Mouse (Mus musculus) olfactory bulb, adult 2 months (tissue): Measurements from ENCODE around the gene Mllt6. TPM values are rescaled to one million over a fixed set of nuclear protein-coding genes. Genes with fewer than 3 reads are reported as not detected.
A peak's percentile ranks its signal among the peaks of the same experiment; 100 is the strongest.

Source experiments
- H3K27ac ChIP-seq: fragments of 200-500 bp; 2 replicates; pipeline ENCODE4 v1.5.1; 2012; ENCODE audit warnings: low read depth, low read length; ENCODE audit not compliant: insufficient read depth
- H3K4me1 ChIP-seq: fragments of 200-500 bp; 2 replicates; pipeline ENCODE4 v1.6.1; 2012; ENCODE audit warnings: low read length; ENCODE audit not compliant: control insufficient read depth, insufficient read depth
- H3K4me3 ChIP-seq: fragments of 200-500 bp; 2 replicates; pipeline ENCODE4 v1.5.1; 2012; ENCODE audit warnings: mild to moderate bottlenecking, low read depth, low read length, moderate library complexity; ENCODE audit not compliant: insufficient read depth
- CTCF ChIP-seq: fragments of 200-500 bp; IDR thresholded peaks from 2 replicates; pipeline ENCODE4 v1.5.1; 2012; ENCODE audit warnings: low read depth, mild to moderate bottlenecking, low read length, moderate library complexity; ENCODE audit not compliant: insufficient read depth
- POLR2A ChIP-seq: fragments of 200-500 bp; IDR thresholded peaks from 2 replicates; pipeline ENCODE4 v1.6.1; 2012; ENCODE audit warnings: mild to moderate bottlenecking, low read depth, low read length, moderate library complexity; ENCODE audit not compliant: insufficient read depth
- WGBS: fragments of 180-500 bp; shearing (Covaris S2); methylation state at CpG from one replicate; pipeline ENCODE4 v1.1.7; 2018; 5-methylcytosine and 5-hydroxymethylcytosine counted together
- polyA plus RNA-seq: library from polyadenylated mRNA; stranded (reverse); fragments of >200 nt; gene quantifications from 2 replicates; pipeline ENCODE4 v1.2.4, GENCODE M21; 2012; ENCODE audit warnings: low replicate concordance; ENCODE audit not compliant: missing spikeins, insufficient read depth, insufficient read length

Gene Mllt6
- polyA plus RNA-seq, result 69.4 and 106 TPM in 2 replicates

GRCm38 (mm10) chr11:97662893-97663527, at the start of gene Mllt6:
TSS of gene Mllt6 (plus strand) at chr11:97663414.
- WGBS, result 1% methylated on average over 62 of the region's 76 CpGs
- Histone ChIP-seq H3K4me1 (peaks cover 31% of the 10 kb centered on the region), H3K27ac (peak within 1 kb of the TSS; percentile 19; the same call in 1 of the 2 replicates), H3K4me3 (peak within 1 kb of the TSS; percentile 71)
- TF ChIP-seq CTCF, result no peak
- TF ChIP-seq POLR2A, result peak; percentile 18; the same call in 1 of the 2 replicates

- 80% methylated on average over 4 of the region's 4 CpGs for WGBS
- TF ChIP-seq POLR2A (no peak), CTCF (no peak)
- no peak overlapping the region for H3K27ac ChIP-seq
Measured at GRCm38 (mm10) chr11:97615276-97615675, 47.9 kb upstream of the Mllt6 start.

GRCm38 (mm10) chr11:97618368-97618767, 44.8 kb upstream of the Mllt6 start:
- Histone ChIP-seq H3K4me3 (no peak overlapping the region), H3K27ac (no peak overlapping the region), H3K4me1 (peaks cover 11% of the 10 kb centered on the region)
- no peak for TF ChIP-seq POLR2A
- no peak for TF ChIP-seq CTCF
- 65% methylated on average over 11 of the region's 11 CpGs for WGBS

More at GRCm38 (mm10) chr11:97615276-97615675, 47.9 kb upstream of the Mllt6 start:
- Histone ChIP-seq H3K4me3 (no peak overlapping the region), H3K4me1 (peaks cover 22% of the 10 kb centered on the region)

GRCm38 (mm10) chr11:97619391-97619795, 43.8 kb upstream of the Mllt6 start:
- Histone ChIP-seq H3K4me1 (peaks cover 11% of the 10 kb centered on the region), H3K4me3 (no peak overlapping the region), H3K27ac (no peak overlapping the region)
- TF ChIP-seq POLR2A, result no peak
- TF ChIP-seq CTCF, result peak; percentile 53; the same call in 1 of the 2 replicates
- 29% methylated on average over 5 of the region's 5 CpGs for WGBS

GRCm38 (mm10) chr11:97622440-97622839, 40.8 kb upstream of the Mllt6 start:
- 1% methylated on average over 6 of the region's 6 CpGs for WGBS
- no peak overlapping the region for H3K27ac ChIP-seq
- no peak overlapping the region for H3K4me3 ChIP-seq
- TF ChIP-seq POLR2A (no peak), CTCF (peak; percentile 73)
- H3K4me1 ChIP-seq, result peaks cover 6% of the 10 kb centered on the region

GRCm38 (mm10) chr11:97623166-97623565, 40.0 kb upstream of the Mllt6 start:
- peaks cover 12% of the 10 kb centered on the region for H3K4me1 ChIP-seq
- 68% methylated on average over 9 of the region's 9 CpGs for WGBS
- H3K27ac ChIP-seq, result no peak overlapping the region
- TF ChIP-seq CTCF, result no peak
- TF ChIP-seq POLR2A, result no peak
- no peak overlapping the region for H3K4me3 ChIP-seq

GRCm38 (mm10) chr11:97625551-97625950, 37.7 kb upstream of the Mllt6 start:
- TF ChIP-seq POLR2A, result no peak
- TF ChIP-seq CTCF, result no peak
- Histone ChIP-seq H3K4me1 (peaks cover 23% of the 10 kb centered on the region), H3K4me3 (no peak overlapping the region), H3K27ac (no peak overlapping the region)
- 91% methylated on average over 5 of the region's 5 CpGs for WGBS

- H3K27ac ChIP-seq, result no peak overlapping the region
- 50% methylated on average over 13 of the region's 13 CpGs for WGBS
- peaks cover 23% of the 10 kb centered on the region for H3K4me1 ChIP-seq
- no peak for TF ChIP-seq CTCF
- no peak for TF ChIP-seq POLR2A
- no peak overlapping the region for H3K4me3 ChIP-seq
Measured at GRCm38 (mm10) chr11:97626431-97626830, 36.8 kb upstream of the Mllt6 start.

- Histone ChIP-seq H3K27ac (no peak overlapping the region), H3K4me1 (peaks cover 23% of the 10 kb centered on the region), H3K4me3 (no peak overlapping the region)
- 85% methylated on average over 10 of the region's 10 CpGs for WGBS
- TF ChIP-seq POLR2A (no peak), CTCF (no peak)
Measured at GRCm38 (mm10) chr11:97626850-97627249, 36.4 kb upstream of the Mllt6 start.
